Mouse (Mus musculus): ENCODE measurements around the gene Atp1b3. TPM values are rescaled to one million over a fixed set of nuclear protein-coding genes. Genes with fewer than 3 reads are reported as not detected.

Atp1b3 gene
- polyA plus RNA-seq, 1 experiment from 2014 or later: 138 TPM

GRCm38 (mm10) chr9:96383714-96384487 lies 19.7 kb upstream of the Atp1b3 start:
- Histone ChIP-seq H3K9me3 (no peaks in the 10 kb centered on the region), H3K36me3 (no peaks in the 10 kb centered on the region), H3K4me3 (no peak overlapping the region), H3K27me3 (no peaks in the 10 kb centered on the region), H3K4me2 (no peak overlapping the region), H3K9ac (no peak overlapping the region), H3K4me1 (peaks cover 29% of the 10 kb centered on the region), H3K27ac (no peak overlapping the region)
- ATAC-seq (ENCODE audit: insufficient number of reproducible peaks, insufficient read depth, low FRiP score, low TSS enrichment, low read depth): no peak
- 45% methylated on average over 18 of the region's 18 CpGs for WGBS

- Histone ChIP-seq H3K4me3 (no peak overlapping the region), H3K36me3 (no peaks in the 10 kb centered on the region), H3K9ac (no peak overlapping the region), H3K27ac (no peak overlapping the region), H3K4me2 (no peak overlapping the region), H3K9me3 (no peaks in the 10 kb centered on the region), H3K27me3 (no peaks in the 10 kb centered on the region), H3K4me1 (peaks cover 29% of the 10 kb centered on the region)
- ATAC-seq (ENCODE audit: insufficient number of reproducible peaks, insufficient read depth, low FRiP score, low TSS enrichment, low read depth): no peak
- WGBS: 83% methylated on average over 4 of the region's 4 CpGs
Observed at GRCm38 (mm10) chr9:96382756-96383155, 18.5 kb upstream of the Atp1b3 start.

GRCm38 (mm10) chr9:96381393-96381792 lies 17.2 kb upstream of the Atp1b3 start:
- no peak overlapping the region for H3K4me3 ChIP-seq
- H3K4me2 ChIP-seq: no peak overlapping the region
- no peaks in the 10 kb centered on the region for H3K27me3 ChIP-seq
- no peaks in the 10 kb centered on the region for H3K36me3 ChIP-seq
- 57% methylated on average over 13 of the region's 13 CpGs for WGBS
- no peak for ATAC-seq (ENCODE audit: insufficient number of reproducible peaks, insufficient read depth, low FRiP score, low TSS enrichment, low read depth)
- no peak overlapping the region for H3K9ac ChIP-seq
- H3K27ac ChIP-seq: no peak overlapping the region
- peaks cover 25% of the 10 kb centered on the region for H3K4me1 ChIP-seq
- H3K9me3 ChIP-seq: no peaks in the 10 kb centered on the region

GRCm38 (mm10) chr9:96379551-96379950 lies 15.3 kb upstream of the Atp1b3 start:
- WGBS: 78% methylated on average over 7 of the region's 7 CpGs
- Histone ChIP-seq H3K27me3 (no peaks in the 10 kb centered on the region), H3K4me1 (peaks cover 12% of the 10 kb centered on the region), H3K27ac (no peak overlapping the region), H3K9ac (no peak overlapping the region), H3K4me3 (no peak overlapping the region), H3K36me3 (no peaks in the 10 kb centered on the region), H3K9me3 (no peaks in the 10 kb centered on the region), H3K4me2 (no peak overlapping the region)
- ATAC-seq (ENCODE audit: insufficient number of reproducible peaks, insufficient read depth, low FRiP score, low TSS enrichment, low read depth): no peak

- Histone ChIP-seq H3K9me3 (no peaks in the 10 kb centered on the region), H3K4me3 (no peak overlapping the region), H3K9ac (no peak overlapping the region), H3K27ac (no peak overlapping the region), H3K36me3 (no peaks in the 10 kb centered on the region), H3K4me1 (peaks cover 5% of the 10 kb centered on the region; the same call in 1 of the 2 replicates), H3K27me3 (no peaks in the 10 kb centered on the region), H3K4me2 (no peak overlapping the region)
- no peak for ATAC-seq (ENCODE audit: insufficient number of reproducible peaks, insufficient read depth, low FRiP score, low TSS enrichment, low read depth)
- 57% methylated on average over 5 of the region's 5 CpGs for WGBS
Observed at GRCm38 (mm10) chr9:96378747-96379146, 14.5 kb upstream of the Atp1b3 start.

GRCm38 (mm10) chr9:96377096-96377495 lies 12.9 kb upstream of the Atp1b3 start:
- Histone ChIP-seq H3K4me1 (no peaks in the 10 kb centered on the region), H3K9ac (no peak overlapping the region), H3K27ac (no peak overlapping the region), H3K9me3 (no peaks in the 10 kb centered on the region), H3K27me3 (no peaks in the 10 kb centered on the region), H3K36me3 (no peaks in the 10 kb centered on the region), H3K4me3 (no peak overlapping the region), H3K4me2 (no peak overlapping the region)
- WGBS: 97% methylated on average over 1 of the region's 1 CpGs
- ATAC-seq (ENCODE audit: insufficient number of reproducible peaks, insufficient read depth, low FRiP score, low TSS enrichment, low read depth): no peak

- 78% methylated on average over 3 of the region's 3 CpGs for WGBS
- Histone ChIP-seq H3K9ac (no peak overlapping the region), H3K9me3 (no peaks in the 10 kb centered on the region), H3K27me3 (no peaks in the 10 kb centered on the region), H3K36me3 (no peaks in the 10 kb centered on the region), H3K27ac (no peak overlapping the region), H3K4me3 (no peak overlapping the region), H3K4me1 (no peaks in the 10 kb centered on the region), H3K4me2 (no peak overlapping the region)
- ATAC-seq (ENCODE audit: insufficient number of reproducible peaks, insufficient read depth, low FRiP score, low TSS enrichment, low read depth): no peak
Observed at GRCm38 (mm10) chr9:96375819-96376218, 11.6 kb upstream of the Atp1b3 start.

GRCm38 (mm10) chr9:96371075-96371474 lies 6.8 kb upstream of the Atp1b3 start:
- H3K4me1 ChIP-seq: no peaks in the 10 kb centered on the region
- no peak overlapping the region for H3K4me2 ChIP-seq
- H3K36me3 ChIP-seq: no peaks in the 10 kb centered on the region
- 81% methylated on average over 5 of the region's 5 CpGs for WGBS
- H3K4me3 ChIP-seq: no peak overlapping the region
- no peak for ATAC-seq (ENCODE audit: insufficient number of reproducible peaks, insufficient read depth, low FRiP score, low TSS enrichment, low read depth)
- H3K9me3 ChIP-seq: no peaks in the 10 kb centered on the region
- H3K27me3 ChIP-seq: no peaks in the 10 kb centered on the region
- no peak overlapping the region for H3K9ac ChIP-seq
- H3K27ac ChIP-seq: no peak overlapping the region

GRCm38 (mm10) chr9:96369654-96370384 lies 5.6 kb upstream of the Atp1b3 start:
- H3K27me3 ChIP-seq: no peaks in the 10 kb centered on the region
- no peaks in the 10 kb centered on the region for H3K4me1 ChIP-seq
- H3K27ac ChIP-seq: no peak overlapping the region
- no peaks in the 10 kb centered on the region for H3K9me3 ChIP-seq
- no peaks in the 10 kb centered on the region for H3K36me3 ChIP-seq
- no peak overlapping the region for H3K4me3 ChIP-seq
- 43% methylated on average over 5 of the region's 5 CpGs for WGBS
- no peak overlapping the region for H3K9ac ChIP-seq
- no peak for ATAC-seq (ENCODE audit: insufficient number of reproducible peaks, insufficient read depth, low FRiP score, low TSS enrichment, low read depth)
- H3K4me2 ChIP-seq: no peak overlapping the region

GRCm38 (mm10) chr9:96365271-96365872 lies 1.1 kb upstream of the Atp1b3 start:
- Histone ChIP-seq H3K4me1 (peaks cover 21% of the 10 kb centered on the region), H3K4me3 (no peak overlapping the region), H3K27ac (no peak overlapping the region), H3K4me2 (no peak overlapping the region), H3K36me3 (no peaks in the 10 kb centered on the region), H3K9ac (no peak overlapping the region), H3K9me3 (no peaks in the 10 kb centered on the region), H3K27me3 (no peaks in the 10 kb centered on the region)
- ATAC-seq (ENCODE audit: insufficient number of reproducible peaks, insufficient read depth, low FRiP score, low TSS enrichment, low read depth): no peak
- 71% methylated on average over 6 of the region's 6 CpGs for WGBS

- Histone ChIP-seq H3K9me3 (no peaks in the 10 kb centered on the region), H3K4me2 (peak overlapping the region; percentile 78), H3K36me3 (no peaks in the 10 kb centered on the region), H3K4me3 (peak overlapping the region; percentile 89), H3K27ac (peak overlapping the region; percentile 94), H3K27me3 (no peaks in the 10 kb centered on the region), H3K4me1 (peaks cover 25% of the 10 kb centered on the region), H3K9ac (peak overlapping the region; percentile 94)
- peak; percentile 66 for ATAC-seq (ENCODE audit: insufficient number of reproducible peaks, insufficient read depth, low FRiP score, low TSS enrichment, low read depth)
- under 1% methylated on average over 62 of the region's 64 CpGs for WGBS
Observed at GRCm38 (mm10) chr9:96363581-96364140, 581 bp downstream of the Atp1b3 start.
